Mouse (Mus musculus) forebrain, postnatal 0 days (tissue): Measurements from ENCODE around the gene Il17a. TPM values are rescaled to one million over a fixed set of nuclear protein-coding genes. Genes with fewer than 3 reads are reported as not detected.

Experiments used
- ATAC-seq: fragments of 200-750 bp; cut with Nextera tagmentation; 2 replicates; pipeline ENCODE4 v1.8.0; 2017; ENCODE audit warnings: mild to moderate bottlenecking, moderate library complexity
- DNase-seq: peaks from one replicate; pipeline ENCODE4 v3.0.0-alpha.2; 2015
- H3K27ac ChIP-seq: fragments of 300-500 bp; sonication (generic); 2 replicates; pipeline ENCODE4 v1.5.1; 2014; ENCODE audit warnings: low read depth, mild to moderate bottlenecking, antibody characterized with exemption, low read length, moderate library complexity, mixed read lengths
- H3K27me3 ChIP-seq: fragments of 300-500 bp; sonication (generic); 2 replicates; pipeline ENCODE4 v1.6.1; 2014; ENCODE audit warnings: mild to moderate bottlenecking, low read length, mixed read lengths; ENCODE audit not compliant: insufficient read depth
- H3K36me3 ChIP-seq: fragments of 300-500 bp; sonication (generic); 2 replicates; pipeline ENCODE4 v1.6.1; 2014; ENCODE audit warnings: mild to moderate bottlenecking, moderate library complexity; ENCODE audit not compliant: insufficient read depth
- H3K4me1 ChIP-seq: fragments of 300-500 bp; sonication (generic); 2 replicates; pipeline ENCODE4 v1.6.1; 2014; ENCODE audit warnings: antibody characterized with exemption; ENCODE audit not compliant: insufficient read depth
- H3K4me2 ChIP-seq: fragments of 300-500 bp; sonication (generic); 2 replicates; pipeline ENCODE4 v1.6.1; 2014; ENCODE audit warnings: low read depth, mild to moderate bottlenecking, moderate library complexity
- H3K4me3 ChIP-seq: fragments of 300-500 bp; sonication (generic); 2 replicates; pipeline ENCODE4 v1.5.1; 2014; ENCODE audit warnings: low read depth, low read length, mixed read lengths
- H3K9ac ChIP-seq: fragments of 300-500 bp; sonication (generic); 2 replicates; pipeline ENCODE4 v1.6.1; 2014; ENCODE audit warnings: mild to moderate bottlenecking
- H3K9me3 ChIP-seq: fragments of 300-500 bp; sonication (generic); 2 replicates; pipeline ENCODE4 v1.6.1; 2016; ENCODE audit warnings: low read length
- CTCF ChIP-seq: sonication (generic); IDR thresholded peaks from 2 replicates; pipeline ENCODE4 v1.5.1; 2016; ENCODE audit warnings: antibody characterized with exemption, control low read depth, low read depth
- WGBS: fragments of 180-500 bp; shearing (Covaris S2); extraction: QIAGEN DNeasy Blood & Tissue Kit; methylation state at CpG from one replicate; pipeline ENCODE4 v1.1.7; 2014; 5-methylcytosine and 5-hydroxymethylcytosine counted together
- polyA plus RNA-seq: library from polyadenylated mRNA; unstranded; fragments of >200 nt; fragmentation: Nextera tagmentation; extraction: Ambion mirVana; gene quantifications from 2 replicates; pipeline ENCODE4 v1.2.1, GENCODE M21; 2015
- total RNA-seq: library from RNA; depleted of rRNA; stranded (reverse); fragments of >200 nt; gene quantifications from 2 replicates; pipeline ENCODE4 v1.2.3, GENCODE M21; 2014

Il17a gene
- total and polyA plus RNA-seq, 2 experiments from 2014 or later: not detected

DNA sequence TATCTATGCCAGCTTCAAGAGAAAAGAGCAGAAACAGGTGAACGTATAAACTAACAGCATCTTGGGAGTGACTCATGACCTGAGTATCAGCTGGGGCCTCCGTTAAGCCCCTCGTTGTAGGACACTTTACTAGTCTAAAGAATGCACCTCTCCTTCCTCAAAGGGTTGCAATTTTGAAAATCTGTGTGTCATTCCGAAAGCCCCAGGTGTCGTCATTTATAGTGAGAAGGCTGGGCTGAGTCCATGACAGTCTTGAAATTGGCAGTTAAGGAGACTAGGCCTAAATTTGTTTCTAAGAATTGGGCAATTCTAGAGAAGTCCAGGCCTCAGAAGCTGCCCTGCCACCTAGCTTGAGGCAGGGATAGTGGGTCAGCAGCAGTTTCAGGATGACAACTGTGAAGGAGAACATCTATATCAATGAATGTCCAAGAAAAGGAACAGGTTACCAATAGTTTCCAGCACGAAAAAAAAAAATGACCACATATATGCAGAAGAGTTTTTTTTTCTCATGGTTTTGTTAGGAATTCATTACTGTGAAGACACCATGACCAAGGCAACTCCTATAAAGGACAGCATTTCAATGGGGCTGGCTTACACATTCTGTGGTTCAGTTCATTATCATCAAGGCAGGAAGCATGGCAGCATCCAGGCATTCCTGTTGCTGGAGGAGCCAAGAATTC, 36.9 kb upstream of the Il17a start:
- H3K27me3 ChIP-seq: no peaks in the 10 kb centered on the region
- no peak overlapping the region for H3K4me2 ChIP-seq
- H3K4me3 ChIP-seq: no peak overlapping the region
- no peak for TF ChIP-seq CTCF
- H3K9ac ChIP-seq: no peak overlapping the region
- H3K4me1 ChIP-seq: no peaks in the 10 kb centered on the region
- ATAC-seq (no peak), DNase-seq (no peak)
- no peaks in the 10 kb centered on the region for H3K9me3 ChIP-seq
- no peak overlapping the region for H3K27ac ChIP-seq
- H3K36me3 ChIP-seq: no peaks in the 10 kb centered on the region
- 87% methylated on average over 6 of the region's 6 CpGs for WGBS

DNA sequence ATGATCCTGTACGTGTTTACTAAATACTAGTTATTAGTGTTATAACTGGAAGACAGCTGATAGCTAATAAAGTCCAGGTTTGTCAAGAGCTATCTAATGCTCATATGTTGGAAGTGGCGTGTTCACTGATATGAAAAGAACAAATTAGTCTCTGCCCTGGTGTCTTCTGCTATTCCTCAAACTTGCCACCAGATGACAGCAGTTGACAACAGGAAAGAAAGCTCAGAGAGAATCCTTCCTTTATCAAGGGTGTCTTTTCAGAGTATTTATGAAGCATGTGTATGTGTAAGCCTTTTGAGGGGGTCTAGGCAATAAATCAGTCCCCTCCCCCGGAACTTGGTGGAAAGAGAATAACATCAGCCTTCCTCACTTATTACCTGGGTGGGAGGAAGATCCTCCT, 30.7 kb upstream of the Il17a start:
- no peak overlapping the region for H3K4me2 ChIP-seq
- no peaks in the 10 kb centered on the region for H3K9me3 ChIP-seq
- no peaks in the 10 kb centered on the region for H3K27me3 ChIP-seq
- H3K27ac ChIP-seq: no peak overlapping the region
- ATAC-seq (peak; percentile 63; the same call in 1 of the 2 replicates), DNase-seq (peak; percentile 59)
- WGBS: 63% methylated on average over 3 of the region's 3 CpGs
- H3K9ac ChIP-seq: no peak overlapping the region
- peak; percentile 86 for TF ChIP-seq CTCF
- no peak overlapping the region for H3K4me3 ChIP-seq
- H3K4me1 ChIP-seq: no peaks in the 10 kb centered on the region
- H3K36me3 ChIP-seq: no peaks in the 10 kb centered on the region

DNA sequence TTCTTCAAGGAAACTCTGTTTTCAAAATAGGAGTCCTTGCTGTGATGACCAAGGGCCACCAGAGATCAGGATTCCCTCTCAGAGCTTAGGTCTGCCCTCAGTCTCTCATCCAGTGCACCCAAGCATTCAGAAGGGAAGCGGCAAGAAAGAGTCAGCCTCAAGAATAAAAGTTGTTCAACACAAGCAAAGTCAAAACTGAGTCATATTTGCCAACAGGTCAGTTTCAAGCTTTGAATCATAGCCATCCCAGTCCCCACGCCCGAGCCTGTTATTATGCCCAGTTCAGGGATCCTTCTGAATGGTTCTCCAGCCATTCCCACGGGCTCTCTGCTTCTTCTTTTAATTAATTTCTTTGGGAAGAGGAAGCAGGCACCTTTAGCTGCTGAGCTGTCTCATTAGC, 5.9 kb downstream of the Il17a start:
- Histone ChIP-seq H3K9ac (no peak overlapping the region), H3K4me3 (no peak overlapping the region), H3K4me1 (no peaks in the 10 kb centered on the region), H3K9me3 (no peaks in the 10 kb centered on the region), H3K27ac (no peak overlapping the region), H3K36me3 (no peaks in the 10 kb centered on the region), H3K27me3 (no peaks in the 10 kb centered on the region), H3K4me2 (no peak overlapping the region)
- WGBS: 79% methylated on average over 4 of the region's 4 CpGs
- ATAC-seq (no peak), DNase-seq (no peak)
- no peak for TF ChIP-seq CTCF

DNA sequence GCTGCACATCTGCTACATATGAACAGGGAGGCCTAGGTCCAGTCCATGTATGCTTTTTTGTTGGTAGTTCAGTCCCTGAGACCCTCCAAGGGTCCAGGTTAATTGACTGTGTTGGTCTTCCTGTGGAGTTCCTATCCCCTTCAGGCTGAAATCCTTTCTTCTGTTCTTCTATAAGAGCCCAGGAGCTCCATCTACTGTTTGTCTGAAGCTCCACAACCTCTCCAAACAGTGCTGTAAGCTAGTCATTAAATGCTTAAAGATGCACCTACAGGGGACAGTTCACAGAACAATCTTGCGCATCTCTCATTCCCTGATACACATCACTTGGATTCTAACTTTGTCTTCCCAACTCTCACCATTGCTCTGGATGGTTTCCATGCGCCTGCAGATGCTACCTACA, 7.8 kb downstream of the Il17a start:
- H3K27ac ChIP-seq: no peak overlapping the region
- no peaks in the 10 kb centered on the region for H3K4me1 ChIP-seq
- H3K27me3 ChIP-seq: no peaks in the 10 kb centered on the region
- WGBS: 87% methylated on average over 2 of the region's 2 CpGs
- ATAC-seq (no peak), DNase-seq (no peak)
- no peaks in the 10 kb centered on the region for H3K36me3 ChIP-seq
- H3K9ac ChIP-seq: no peak overlapping the region
- H3K4me3 ChIP-seq: no peak overlapping the region
- H3K4me2 ChIP-seq: no peak overlapping the region
- H3K9me3 ChIP-seq: no peaks in the 10 kb centered on the region
- 0 out of 2 replicates have a peak, but pooled peaks have one; percentile 9 for TF ChIP-seq CTCF

DNA sequence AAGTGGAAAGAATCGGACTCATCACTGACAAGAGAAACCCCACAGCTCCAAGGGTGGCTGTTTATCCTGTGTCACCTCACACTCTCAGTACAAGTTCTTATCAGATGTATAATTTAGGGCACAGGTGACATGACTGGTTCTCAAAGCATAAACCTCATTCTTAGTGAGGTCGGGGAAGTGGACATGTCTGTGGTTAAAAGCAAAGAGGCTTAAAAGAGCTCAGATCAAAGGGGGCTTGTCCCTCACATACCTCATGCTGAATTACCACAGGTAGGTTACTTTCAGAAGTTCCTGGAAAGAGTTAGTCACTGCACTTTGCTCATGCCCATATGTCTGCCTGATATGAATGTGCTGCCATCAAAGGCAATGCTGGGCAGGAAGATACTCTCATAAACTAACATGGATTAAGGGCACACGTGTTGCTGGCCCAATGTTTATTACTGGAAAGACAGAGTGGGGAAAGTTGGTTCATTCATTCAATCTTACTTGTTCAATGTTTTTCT, 9.8 kb downstream of the Il17a start:
- no peaks in the 10 kb centered on the region for H3K9me3 ChIP-seq
- DNase-seq (no peak), ATAC-seq (no peak)
- 85% methylated on average over 3 of the region's 3 CpGs for WGBS
- no peaks in the 10 kb centered on the region for H3K4me1 ChIP-seq
- no peak overlapping the region for H3K4me3 ChIP-seq
- no peak for TF ChIP-seq CTCF
- no peak overlapping the region for H3K27ac ChIP-seq
- no peak overlapping the region for H3K4me2 ChIP-seq
- H3K36me3 ChIP-seq: no peaks in the 10 kb centered on the region
- H3K27me3 ChIP-seq: no peaks in the 10 kb centered on the region
- H3K9ac ChIP-seq: no peak overlapping the region

DNA sequence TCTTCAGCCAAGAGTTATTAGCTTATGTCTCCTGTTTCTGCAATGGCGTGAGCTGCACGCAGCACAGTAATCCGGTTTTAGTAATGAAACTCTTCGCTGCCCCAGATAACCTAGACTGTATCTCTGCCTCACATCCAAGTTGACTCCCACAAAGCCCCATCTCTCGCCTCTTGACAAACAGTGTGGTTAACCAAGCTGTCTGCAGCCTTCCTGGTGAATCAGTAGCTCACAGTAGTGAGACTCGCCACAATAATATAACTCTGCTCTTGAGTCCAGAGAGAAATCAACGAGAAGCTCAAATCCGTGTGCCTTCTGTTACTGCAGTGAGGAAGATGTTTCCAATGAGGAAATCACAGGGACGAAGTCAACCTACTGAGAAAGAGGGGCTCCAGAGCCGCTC, 23.7 kb downstream of the Il17a start:
- H3K27ac ChIP-seq: no peak overlapping the region
- WGBS: 92% methylated on average over 10 of the region's 10 CpGs
- ATAC-seq (no peak), DNase-seq (no peak)
- H3K4me1 ChIP-seq: no peaks in the 10 kb centered on the region
- no peak for TF ChIP-seq CTCF
- H3K9me3 ChIP-seq: no peaks in the 10 kb centered on the region
- H3K27me3 ChIP-seq: no peaks in the 10 kb centered on the region
- H3K4me2 ChIP-seq: no peak overlapping the region
- H3K9ac ChIP-seq: no peak overlapping the region
- no peak overlapping the region for H3K4me3 ChIP-seq
- no peaks in the 10 kb centered on the region for H3K36me3 ChIP-seq

DNA sequence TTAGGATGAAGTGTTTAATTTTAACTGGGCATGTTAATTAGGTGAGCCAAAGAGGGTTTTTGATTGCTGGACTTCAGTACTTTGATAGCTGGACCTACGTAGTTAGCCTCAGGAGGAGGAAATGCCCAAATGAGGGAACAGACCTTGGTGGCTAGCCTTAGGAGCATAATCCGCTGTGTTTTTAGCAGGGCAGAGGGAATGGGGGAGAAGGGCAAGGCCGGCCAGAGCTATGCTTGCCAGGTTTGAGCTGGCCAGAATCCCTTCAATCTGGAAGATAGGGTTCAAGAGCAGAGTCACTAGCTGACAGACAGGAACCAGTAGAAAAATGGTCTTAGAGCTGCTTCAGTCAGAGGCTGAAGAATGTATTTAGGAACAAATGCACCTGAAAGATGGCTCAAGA, 26.9 kb downstream of the Il17a start:
- Histone ChIP-seq H3K4me3 (no peak overlapping the region), H3K4me2 (no peak overlapping the region), H3K36me3 (no peaks in the 10 kb centered on the region), H3K4me1 (no peaks in the 10 kb centered on the region), H3K9ac (no peak overlapping the region), H3K9me3 (no peaks in the 10 kb centered on the region), H3K27me3 (no peaks in the 10 kb centered on the region), H3K27ac (no peak overlapping the region)
- TF ChIP-seq CTCF: no peak
- 89% methylated on average over 3 of the region's 3 CpGs for WGBS
- ATAC-seq: no peak
- DNase-seq: no peak
